Mouse (Mus musculus): ENCODE data around the gene Rgsl1.
"Not testable (repeated sequence)": the region's sequence is repeated elsewhere in the genome, so short reads cannot be mapped to it uniquely, and the experiment has no call there.

Rgsl1 gene

GRCm38 (mm10) chr1:153844042-153844441, at the start of gene Rgsl1:
Rgsl1 (minus strand) TSS chr1:153844142.
- in situ Hi-C loops (cut with MboI, MseI), result no loop called here

DNA sequence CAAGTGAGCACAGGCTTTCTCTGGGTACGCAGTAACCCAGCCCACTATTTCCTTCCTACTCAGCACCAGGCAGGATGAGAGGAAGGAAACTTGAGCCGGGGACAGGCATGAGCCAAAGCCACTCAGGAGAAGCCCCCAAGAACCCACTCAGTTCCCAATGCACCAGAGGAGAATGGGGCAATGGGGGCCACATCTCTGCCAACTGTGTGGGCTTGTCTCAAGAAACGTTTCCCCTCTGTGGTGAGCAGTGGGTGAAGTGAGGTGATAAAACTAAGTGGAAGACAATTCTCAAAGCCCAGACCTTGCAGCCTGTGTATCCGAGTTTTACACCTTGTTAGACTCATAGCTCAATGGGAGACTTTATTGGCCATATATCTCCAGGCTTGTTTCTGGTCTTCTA, 47.5 kb upstream of the Rgsl1 start, which contains the start of gene Teddm1a:
Teddm1a (plus strand) TSS at position 301 of the 400 bp plus-strand sequence.
- in situ Hi-C loops (cut with MboI, MseI), result loop anchor here (5.0 to 25.0 kb wide), 3 partner anchors 226 to 821 kb away; no protein-coding TSS in a partner anchor

- in situ Hi-C loops (cut with MboI, MseI), result loop anchor here (5.0 to 25.0 kb wide), 3 partner anchors 227 to 822 kb away; no protein-coding TSS in a partner anchor
Measured at GRCm38 (mm10) chr1:153890121-153890520, 46.2 kb upstream of the Rgsl1 start.

DNA sequence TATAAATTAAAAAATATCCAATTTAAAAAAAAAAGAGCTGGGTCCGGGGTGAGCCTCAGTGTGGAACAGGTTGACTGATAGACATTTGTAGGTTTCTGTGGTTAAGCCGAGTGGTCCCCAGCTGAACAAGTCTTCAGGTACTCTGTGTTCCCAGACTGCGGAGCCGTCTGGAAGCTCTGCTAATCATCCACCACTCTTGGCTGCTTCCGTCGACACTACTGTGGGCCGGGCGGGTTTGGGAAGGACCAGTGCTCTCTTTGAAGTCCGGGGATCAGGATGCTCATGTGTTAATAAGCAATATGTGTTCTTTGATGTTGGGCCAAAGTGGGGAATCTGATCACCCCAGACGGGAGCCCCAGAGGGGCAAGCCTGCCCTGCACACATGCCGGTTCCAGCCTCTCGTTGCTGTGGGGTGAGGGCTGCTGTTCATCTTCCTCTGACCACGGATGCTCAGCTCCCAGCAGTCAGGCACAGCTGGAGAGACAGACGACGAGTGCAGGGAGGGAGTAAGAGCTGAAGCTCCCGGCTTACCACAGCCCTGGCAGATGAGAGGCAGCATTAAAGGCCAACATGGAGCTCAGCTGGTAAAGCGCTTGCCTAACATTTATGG, 42.2 kb upstream of the Rgsl1 start:
- in situ Hi-C loops (cut with MboI, MseI), result loop anchor here (25.0 kb wide), 1 partner anchor 826 kb away; no protein-coding TSS in a partner anchor

DNA sequence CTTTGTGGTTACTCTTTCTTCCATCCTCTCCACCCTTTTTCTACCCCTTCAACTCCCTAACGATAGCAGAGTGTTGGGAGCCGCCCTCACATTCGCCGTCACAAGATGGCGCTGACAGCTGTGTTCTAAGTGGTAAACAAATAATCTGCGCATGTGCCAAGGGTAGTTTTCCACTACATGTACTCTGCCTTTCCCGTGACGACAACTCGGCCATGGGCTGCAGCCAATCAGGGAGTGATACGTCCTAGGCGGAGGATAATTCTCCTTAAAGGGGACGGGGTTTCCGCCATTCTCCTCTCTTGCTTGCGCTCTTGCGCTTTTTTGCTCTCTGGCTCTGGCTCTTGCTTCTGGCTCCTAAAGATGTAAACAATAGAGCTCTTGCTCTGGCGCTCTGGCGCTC, 36.4 kb upstream of the Rgsl1 start:
- in situ Hi-C loops (cut with MboI, MseI), result loop anchor here (25.0 kb wide), 1 partner anchor 832 kb away; no protein-coding TSS in a partner anchor

- in situ Hi-C loops (cut with MboI, MseI), result no loop called here
Measured at GRCm38 (mm10) chr1:153874045-153874444, 30.1 kb upstream of the Rgsl1 start, which contains the start of gene Teddm1b. Teddm1b (plus strand) TSS chr1:153874345.

DNA sequence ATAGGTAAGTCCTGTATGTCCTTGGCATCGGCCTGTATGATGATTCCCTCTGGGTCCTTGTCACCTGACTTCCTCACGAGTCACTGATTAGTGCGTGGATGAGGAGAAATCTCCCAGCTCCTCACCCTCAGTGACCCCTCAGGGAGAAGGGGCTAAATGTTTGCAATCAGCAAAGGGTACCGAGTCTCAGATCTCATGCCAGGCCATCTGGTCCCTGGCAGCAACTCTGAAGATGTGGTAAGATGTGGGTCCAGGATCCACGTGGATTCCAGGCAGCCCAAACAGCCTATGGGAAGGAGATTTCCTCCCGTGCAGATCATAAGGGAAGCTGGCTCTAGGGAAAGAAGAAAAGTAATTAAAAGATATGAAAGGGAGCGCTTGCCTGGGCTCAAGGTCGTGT, 12.0 kb upstream of the Rgsl1 start:
- in situ Hi-C loops (cut with MboI, MseI), result no loop called here

DNA sequence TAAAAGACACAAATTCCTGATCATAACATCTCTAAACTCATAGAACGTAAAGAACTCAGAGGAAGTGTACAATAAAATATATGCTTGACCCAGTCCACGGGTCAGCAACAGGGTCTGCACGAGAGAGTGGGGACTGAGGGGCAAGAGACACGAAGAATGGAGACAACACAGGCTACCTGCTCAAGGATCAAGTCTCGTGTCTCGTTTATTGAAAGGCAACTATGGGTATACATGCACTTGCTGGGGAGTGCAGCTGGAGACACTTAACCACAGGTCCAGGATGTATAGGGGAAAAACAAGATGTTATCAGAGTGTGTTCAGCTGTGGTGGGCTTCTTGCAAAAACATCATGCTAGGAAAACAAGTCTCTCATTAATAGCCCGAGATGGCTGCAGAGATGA, 8.8 kb upstream of the Rgsl1 start:
- in situ Hi-C loops (cut with MboI, MseI), result not testable (repeated sequence)

DNA sequence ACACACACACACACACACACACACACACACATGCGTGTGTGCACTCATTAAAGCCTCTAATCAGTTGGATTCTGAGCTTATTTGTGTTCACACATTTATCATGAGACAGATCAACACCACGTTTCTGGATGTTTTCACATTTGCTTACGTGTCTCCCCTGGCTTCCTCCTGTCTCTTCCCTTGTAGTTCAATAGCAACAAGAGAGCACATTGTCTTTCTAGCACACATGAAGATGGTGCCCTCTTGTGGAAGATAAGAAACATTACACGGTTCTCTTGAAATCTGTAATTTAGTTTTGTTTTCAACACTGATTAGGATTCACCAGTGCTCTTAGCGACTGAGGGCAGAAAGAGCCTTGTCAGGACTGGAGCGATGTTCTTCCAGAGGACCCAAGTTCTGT, 2.9 kb upstream of the Rgsl1 start:
- in situ Hi-C loops (cut with MboI, MseI), result no loop called here

- in situ Hi-C loops (cut with MboI, MseI), result no loop called here
Measured at GRCm38 (mm10) chr1:153846420-153846819, 2.5 kb upstream of the Rgsl1 start.

- in situ Hi-C loops (cut with MboI, MseI), result no loop called here
Measured at GRCm38 (mm10) chr1:153842121-153842740, 1.7 kb downstream of the Rgsl1 start.

- in situ Hi-C loops (cut with MboI, MseI), result no loop called here
Measured at GRCm38 (mm10) chr1:153836036-153836435, 7.9 kb downstream of the Rgsl1 start.

DNA sequence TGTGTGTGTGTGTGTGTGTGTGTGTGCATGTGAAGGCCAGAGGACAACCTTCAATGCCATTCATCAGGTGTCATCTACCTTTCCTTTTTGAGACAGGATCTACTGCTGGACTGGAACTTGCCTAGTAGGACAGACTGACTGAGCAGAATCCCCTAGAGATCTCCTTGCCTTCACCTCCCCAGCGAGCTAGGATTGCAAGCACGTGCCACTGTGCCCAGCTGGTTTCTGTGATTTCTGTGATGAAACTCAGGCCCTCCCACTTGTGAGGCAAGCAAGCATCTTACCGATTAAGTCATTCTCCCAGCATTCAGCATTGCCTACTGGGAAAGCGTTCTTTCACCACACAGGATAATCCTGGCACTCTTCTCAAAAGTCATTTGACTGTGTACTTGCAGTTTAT, 13.2 kb downstream of the Rgsl1 start:
- in situ Hi-C loops (cut with MboI, MseI), result no loop called here

- in situ Hi-C loops (cut with MboI, MseI), result no loop called here
Measured at GRCm38 (mm10) chr1:153820216-153820615, 23.7 kb downstream of the Rgsl1 start.

DNA sequence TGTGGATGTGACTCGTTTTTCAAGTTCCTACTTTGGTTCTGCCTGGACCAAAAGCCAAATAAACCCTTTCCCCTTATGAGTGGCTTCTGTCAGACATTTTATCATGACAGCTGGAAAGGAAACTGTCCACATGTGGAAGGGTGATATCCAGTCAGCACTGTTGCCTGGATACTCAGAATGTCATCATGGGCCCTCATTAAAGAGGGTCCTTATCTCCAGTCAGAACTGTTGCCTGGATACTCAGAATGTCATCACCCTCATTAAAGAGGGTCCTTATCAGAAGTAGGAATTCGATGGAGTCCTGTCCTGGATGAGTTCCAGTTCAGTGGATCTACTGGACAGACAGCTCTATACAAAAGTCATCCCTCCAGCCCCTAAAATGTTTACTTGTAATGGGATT, 29.7 kb downstream of the Rgsl1 start:
- in situ Hi-C loops (cut with MboI, MseI), result no loop called here

DNA sequence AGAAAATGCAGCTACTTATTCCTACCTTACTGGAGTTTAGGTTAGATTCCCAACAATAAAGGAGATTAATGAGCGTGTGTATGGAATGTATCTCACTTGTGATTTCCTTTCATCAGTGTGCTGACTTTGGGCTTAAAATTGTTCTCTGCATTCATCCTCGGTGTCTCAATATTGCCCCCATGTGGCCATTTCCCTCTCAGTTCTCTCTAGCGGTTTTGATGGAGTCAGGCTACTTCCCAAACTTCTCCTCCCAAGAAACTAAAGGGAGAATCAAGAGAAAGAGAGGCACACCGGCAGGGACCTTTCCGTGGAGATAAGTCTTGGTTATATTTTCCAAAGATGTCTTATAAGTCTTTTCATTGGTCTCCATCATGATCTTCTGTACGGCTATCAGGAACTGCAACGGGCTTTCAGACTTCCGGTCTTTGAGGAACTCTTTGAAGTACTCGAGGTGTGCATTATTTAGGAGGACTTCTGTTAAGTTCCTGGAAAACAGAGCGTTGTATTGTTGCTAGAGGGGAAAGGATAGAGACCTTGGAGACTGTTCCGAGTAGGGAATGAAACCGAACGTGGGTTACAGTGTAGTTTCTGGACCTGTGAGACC, 36.5 kb downstream of the Rgsl1 start:
- in situ Hi-C loops (cut with MboI, MseI), result loop anchor here (5.0 kb wide), 1 partner anchor 55 kb away; no protein-coding TSS in a partner anchor

- in situ Hi-C loops (cut with MboI, MseI), result no loop called here
Measured at GRCm38 (mm10) chr1:153803530-153803929, 40.4 kb downstream of the Rgsl1 start.

DNA sequence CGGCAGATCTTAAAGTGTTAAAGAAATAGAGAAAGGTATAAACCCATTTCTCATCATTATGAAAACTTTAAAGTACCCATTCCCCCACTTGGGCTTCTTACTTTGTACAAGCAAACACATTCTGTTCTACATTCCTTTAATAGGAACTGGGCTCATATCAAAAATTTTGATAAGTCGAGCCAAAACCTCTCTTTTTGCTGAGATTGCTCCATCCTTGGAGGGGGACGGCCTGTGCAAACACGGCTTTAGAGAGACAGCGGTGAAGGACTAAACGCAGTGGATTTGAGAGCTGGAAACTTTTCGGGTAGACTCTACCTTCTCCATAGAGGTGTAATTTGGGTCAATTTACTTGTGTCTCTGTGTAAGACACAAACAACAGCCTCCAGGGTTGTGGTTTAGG, 41.3 kb downstream of the Rgsl1 start:
- in situ Hi-C loops (cut with MboI, MseI), result no loop called here

- in situ Hi-C loops (cut with MboI, MseI), result no loop called here
Measured at GRCm38 (mm10) chr1:153794241-153794640, 49.7 kb downstream of the Rgsl1 start.

GRCm38 (mm10) chr1:153790708-153791107, 53.2 kb downstream of the Rgsl1 start:
- in situ Hi-C loops (cut with MboI, MseI), result no loop called here

GRCm38 (mm10) chr1:153785608-153786007, 58.3 kb downstream of the Rgsl1 start:
- in situ Hi-C loops (cut with MboI, MseI), result no loop called here

GRCm38 (mm10) chr1:153783339-153783738, 60.6 kb downstream of the Rgsl1 start:
- in situ Hi-C loops (cut with MboI, MseI), result no loop called here

DNA sequence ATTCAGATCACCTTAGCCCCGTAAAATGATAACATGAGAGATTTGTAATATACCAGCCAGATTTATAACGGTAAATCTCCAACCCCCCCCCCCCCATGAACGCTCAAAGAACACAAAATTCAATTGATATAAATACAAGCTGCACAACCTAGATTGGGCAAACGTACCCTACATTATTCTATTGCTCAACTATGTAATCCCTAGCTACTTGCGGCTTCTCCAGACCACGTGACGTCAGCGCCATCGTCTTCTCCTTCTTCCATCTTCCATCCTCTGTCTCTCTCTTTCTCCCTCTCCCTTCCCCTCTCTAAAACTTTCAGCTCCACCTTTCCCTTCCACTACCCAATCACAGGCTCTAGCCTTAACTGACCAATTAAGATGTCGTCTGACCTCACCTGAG, 65.7 kb downstream of the Rgsl1 start:
- in situ Hi-C loops (cut with MboI, MseI), result no loop called here

Measured in T-helper 2 cell (primary cell).